10 mouse cellular contexts compared by ENCODE assay signal in genomic region chr7:118478835-118479312, GRCm38 (mm10). TPM values are rescaled to one million over a fixed set of nuclear protein-coding genes. Genes with fewer than 3 reads are reported as not detected.
A peak's percentile ranks its signal among the peaks of the same experiment; 100 is the strongest.
DNase-seq lines count a peak whose midpoint lies in the region; ATAC-seq lines count a peak whose summit lies in the region.
"Had no signal": no experiment of that assay in that cellular context is flagged by ENCODE, and none has a peak within 500 bp of the region (broad histone marks: within the 10 kb centered on the region; RNA-seq: fewer than 3 reads in every experiment).

No protein-coding gene starts in this region.

- ATAC-seq in limb, embryonic 12.5 days (ENCODE audit: insufficient number of reproducible peaks, insufficient read depth, low FRiP score, low TSS enrichment, low read depth) = no peak
- peak; percentile 72 for ATAC-seq in kidney, embryonic 15.5 days (replicated peaks; ENCODE audit: low FRiP score)
- ATAC-seq in midbrain, embryonic 15.5 days (replicated peaks) = no peak
- ATAC-seq in megakaryocyte-erythroid progenitor cell, adult 5-6 weeks (replicated peaks; ENCODE audit: low FRiP score, low TSS enrichment, poor library complexity, severe bottlenecking) = no peak

- WGBS in limb, embryonic 12.5 days = 41% methylated on average over 3 of the region's 3 CpGs
- WGBS in limb, embryonic 10.5 days = 60% methylated on average over 3 of the region's 3 CpGs
- WGBS in kidney, embryonic 15.5 days = 15% methylated on average over 3 of the region's 3 CpGs
- 60% methylated on average over 3 of the region's 3 CpGs for WGBS in midbrain, embryonic 15.5 days

- no peak for DNase-seq in limb, embryonic 10.5 days (ENCODE audit: low spot score)
- peak; percentile 90 for DNase-seq in heart, adult 8-10 months (ENCODE audit: low spot score)
- DNase-seq in ovary, postnatal 36 days (ENCODE audit: low spot score) = peak; percentile 20
- no peak for DNase-seq in embryo, embryonic 11 days

- peaks cover 10% of the 10 kb centered on the region for H3K4me1 ChIP-seq in limb, embryonic 12.5 days (replicated peaks)
- peaks cover 6% of the 10 kb centered on the region; the same call in 1 of the 2 replicates for H3K4me1 ChIP-seq in limb, embryonic 10.5 days
- peaks cover 37% of the 10 kb centered on the region for H3K4me1 ChIP-seq in kidney, embryonic 15.5 days
- no peaks in the 10 kb centered on the region for H3K4me1 ChIP-seq in midbrain, embryonic 15.5 days

- 0 out of 2 replicates have a peak, but pooled peaks cover under 1% of the 10 kb centered on the region for H3K36me3 ChIP-seq in limb, embryonic 12.5 days
- H3K36me3 ChIP-seq in limb, embryonic 10.5 days = no peaks in the 10 kb centered on the region
- H3K36me3 ChIP-seq in kidney, embryonic 15.5 days = no peaks in the 10 kb centered on the region
- H3K36me3 ChIP-seq in midbrain, embryonic 15.5 days (replicated peaks) = no peaks in the 10 kb centered on the region
- H3K36me3 ChIP-seq: G1E had no signal

- H3K27me3 ChIP-seq in limb, embryonic 12.5 days = no peaks in the 10 kb centered on the region
- no peaks in the 10 kb centered on the region for H3K27me3 ChIP-seq in limb, embryonic 10.5 days (ENCODE audit: low read depth, poor library complexity, severe bottlenecking)
- no peaks in the 10 kb centered on the region for H3K27me3 ChIP-seq in kidney, embryonic 15.5 days
- no peaks in the 10 kb centered on the region for H3K27me3 ChIP-seq in midbrain, embryonic 15.5 days (replicated peaks)
- H3K27me3 ChIP-seq: limb, embryonic 13.5 days had no signal

- H3K9me3 ChIP-seq in limb, embryonic 12.5 days = peaks cover 6% of the 10 kb centered on the region; the same call in 1 of the 2 replicates
- H3K9me3 ChIP-seq in limb, embryonic 10.5 days (replicated peaks) = no peaks in the 10 kb centered on the region
- no peaks in the 10 kb centered on the region for H3K9me3 ChIP-seq in kidney, embryonic 15.5 days (replicated peaks)
- H3K9me3 ChIP-seq in midbrain, embryonic 15.5 days = no peaks in the 10 kb centered on the region
- H3K9me3 ChIP-seq: G1E had no signal

- H3K4me2 ChIP-seq in limb, embryonic 12.5 days = no peak overlapping the region
- no peak overlapping the region for H3K4me2 ChIP-seq in kidney, embryonic 15.5 days
- H3K4me2 ChIP-seq in midbrain, embryonic 15.5 days = no peak overlapping the region
- H3K4me2 ChIP-seq: limb, embryonic 13.5 days had no signal

- no peak overlapping the region for H3K4me3 ChIP-seq in limb, embryonic 12.5 days (replicated peaks)
- no peak overlapping the region for H3K4me3 ChIP-seq in limb, embryonic 10.5 days
- no peak overlapping the region for H3K4me3 ChIP-seq in kidney, embryonic 15.5 days (replicated peaks)
- no peak overlapping the region for H3K4me3 ChIP-seq in midbrain, embryonic 15.5 days
- H3K4me3 ChIP-seq: limb, embryonic 13.5 days had no signal

- H3K27ac ChIP-seq in limb, embryonic 12.5 days = 0 out of 2 replicates have a peak overlapping the region, but pooled peaks have one; percentile 56
- no peak overlapping the region for H3K27ac ChIP-seq in limb, embryonic 10.5 days
- H3K27ac ChIP-seq in kidney, embryonic 15.5 days = peak overlapping the region; percentile 66
- no peak overlapping the region for H3K27ac ChIP-seq in midbrain, embryonic 15.5 days
- H3K27ac ChIP-seq: limb, embryonic 13.5 days had no signal

- 0 out of 2 replicates have a peak overlapping the region, but pooled peaks have one; percentile 27 for H3K9ac ChIP-seq in limb, embryonic 12.5 days (replicated peaks)
- no peak overlapping the region for H3K9ac ChIP-seq in kidney, embryonic 15.5 days
- H3K9ac ChIP-seq in midbrain, embryonic 15.5 days = no peak overlapping the region
- H3K9ac ChIP-seq: limb, embryonic 13.5 days had no signal

RNA-seq across cellular contexts. Expression of gene Itpripl2, which starts 12.9 kb away (rescaled TPM):
- 4.6 and 5.0 TPM in 2 replicates for polyA plus RNA-seq in limb, embryonic 12.5 days (2016; fragmentation: Nextera tagmentation; extraction: Ambion mirVana)
- 1.4 and 1.8 TPM in 2 replicates for polyA plus RNA-seq in limb, embryonic 10.5 days (2016; fragmentation: Nextera tagmentation; extraction: Ambion mirVana)
- total RNA-seq in heart, adult 8-10 months (2022) = 10 to 100 TPM; 15.0 to 23.1 (median 19.3) TPM
- polyA plus RNA-seq in kidney, embryonic 15.5 days (2015; fragmentation: Nextera tagmentation; extraction: Ambion mirVana) = 4.6 and 5.1 TPM in 2 replicates
- polyA plus RNA-seq in midbrain, embryonic 15.5 days (2015; fragmentation: Nextera tagmentation; extraction: Ambion mirVana) = 0.79 and 1.0 TPM in 2 replicates
- 0.33 and 1.3 TPM in 2 replicates for total RNA-seq in megakaryocyte-erythroid progenitor cell, adult 5-6 weeks (2014; fragmentation: Nextera tagmentation)
- 1.8 and 3.3 TPM in 2 replicates for total RNA-seq in megakaryocyte-erythroid progenitor cell, adult 5-6 weeks (2017)
- polyA plus RNA-seq: G1E had no signal

RNA-seq across cellular contexts. Expression of gene Syt17, which starts 30.9 kb away (rescaled TPM):
- 1.7 TPM in 2 replicates for polyA plus RNA-seq in limb, embryonic 12.5 days (2016; fragmentation: Nextera tagmentation; extraction: Ambion mirVana)
- 1.2 and 1.3 TPM in 2 replicates for polyA plus RNA-seq in limb, embryonic 10.5 days (2016; fragmentation: Nextera tagmentation; extraction: Ambion mirVana)
- total RNA-seq in heart, adult 8-10 months (2022) = 1 to 10 TPM in 1 of 4 experiments, under 1 TPM in 3; 0.84 to 1.0 (median 0.96) TPM
- polyA plus RNA-seq in kidney, embryonic 15.5 days (2015; fragmentation: Nextera tagmentation; extraction: Ambion mirVana) = 10.3 and 11.6 TPM in 2 replicates
- polyA plus RNA-seq in midbrain, embryonic 15.5 days (2015; fragmentation: Nextera tagmentation; extraction: Ambion mirVana) = 19.7 and 20.2 TPM in 2 replicates
- total RNA-seq in megakaryocyte-erythroid progenitor cell, adult 5-6 weeks (2014; fragmentation: Nextera tagmentation) = not detected in 2 replicates
- total RNA-seq in megakaryocyte-erythroid progenitor cell, adult 5-6 weeks (2017) = not detected in 2 replicates
- total RNA-seq: G1E had no signal
- polyA plus RNA-seq: G1E had no signal

RNA-seq across cellular contexts. Expression of gene Coq7, which starts 54.3 kb away (rescaled TPM):
- polyA plus RNA-seq in limb, embryonic 12.5 days (2016; fragmentation: Nextera tagmentation; extraction: Ambion mirVana) = 86.6 and 95.2 TPM in 2 replicates
- 131 and 134 TPM in 2 replicates for polyA plus RNA-seq in limb, embryonic 10.5 days (2016; fragmentation: Nextera tagmentation; extraction: Ambion mirVana)
- 100 to 1,000 TPM; 124 to 136 (median 130) TPM for total RNA-seq in heart, adult 8-10 months (2022)
- polyA plus RNA-seq in kidney, embryonic 15.5 days (2015; fragmentation: Nextera tagmentation; extraction: Ambion mirVana) = 136 and 137 TPM in 2 replicates
- polyA plus RNA-seq in midbrain, embryonic 15.5 days (2015; fragmentation: Nextera tagmentation; extraction: Ambion mirVana) = 85.8 and 88.2 TPM in 2 replicates
- total RNA-seq in megakaryocyte-erythroid progenitor cell, adult 5-6 weeks (2014; fragmentation: Nextera tagmentation) = 31.1 and 61.7 TPM in 2 replicates
- 40.3 and 69.8 TPM in 2 replicates for total RNA-seq in megakaryocyte-erythroid progenitor cell, adult 5-6 weeks (2017)

Comparison
In these comparisons a context has a peak if more than half of its experiments do, and no peak if none do; other contexts are left out.
1. H3K27ac ChIP-seq: peak in limb, embryonic 12.5 days (single experiment) and kidney, embryonic 15.5 days (single experiment); none in limb, embryonic 10.5 days (single experiment) and midbrain, embryonic 15.5 days (single experiment).
2. DNase-seq: peak in heart, adult 8-10 months (single experiment) and ovary, postnatal 36 days (single experiment); none in limb, embryonic 10.5 days (single experiment) and embryo, embryonic 11 days (single experiment).